Mouse (Mus musculus) myocyte (in vitro differentiated cells): ENCODE measurements around the gene Sv2c. TPM values are rescaled to one million over a fixed set of nuclear protein-coding genes. Genes with fewer than 3 reads are reported as not detected.
"Not testable (repeated sequence)": the region's sequence is repeated elsewhere in the genome, so short reads cannot be mapped to it uniquely, and the experiment has no call there.

ENCODE experiments used
- H3K27me3 ChIP-seq: one replicate; pipeline ENCODE4 v1.6.1; 2011; ENCODE audit not compliant: control insufficient read depth, insufficient read depth, insufficient read length
- H3K36me3 ChIP-seq: one replicate; pipeline ENCODE4 v1.6.1; 2011; ENCODE audit not compliant: control insufficient read depth, insufficient read depth
- H3K4me2 ChIP-seq: one replicate; pipeline ENCODE4 v1.6.1; 2011; ENCODE audit warnings: low read depth, control low read depth
- H3K4me3 ChIP-seq: one replicate; pipeline ENCODE4 v1.5.1; 2011; ENCODE audit warnings: mild to moderate bottlenecking, control low read depth, moderate library complexity
- H3K79me2 ChIP-seq: one replicate; pipeline ENCODE4 v1.6.1; 2011; ENCODE audit not compliant: control insufficient read depth, insufficient read depth
- H3ac ChIP-seq: one replicate; pipeline ENCODE4 v1.6.1; 2011; ENCODE audit not compliant: control insufficient read depth, insufficient read length
- CEBPB ChIP-seq: IDR thresholded peaks from 2 replicates; pipeline ENCODE4 v1.6.1; 2011; ENCODE audit warnings: mild to moderate bottlenecking, moderate library complexity; ENCODE audit not compliant: poor library complexity, insufficient read depth, severe bottlenecking
- E2F4 ChIP-seq: IDR thresholded peaks from one replicate; pipeline ENCODE4 v1.6.1; 2011; ENCODE audit warnings: mild to moderate bottlenecking, control low read depth, moderate library complexity; ENCODE audit not compliant: insufficient read depth
- MAX ChIP-seq: IDR thresholded peaks from one replicate; pipeline ENCODE4 v1.6.1; 2011; ENCODE audit warnings: low read depth, mild to moderate bottlenecking, control low read depth
- MYOD1 ChIP-seq, 3 experiments: IDR thresholded peaks; one replicate each; pipeline ENCODE4 v1.6.1; 2011; ENCODE audit warnings: control low read depth in 2 of 3, low read depth in 2 of 3, mild to moderate bottlenecking in 2 of 3, moderate library complexity in 1 of 3; ENCODE audit not compliant: insufficient read length in 2 of 3, control insufficient read depth in 1 of 3
- MYOG ChIP-seq, 3 experiments: IDR thresholded peaks; one replicate each; pipeline ENCODE4 v1.6.1; 2011; ENCODE audit warnings: control low read depth in 2 of 3, low read depth in 2 of 3, mild to moderate bottlenecking in 2 of 3; ENCODE audit not compliant: insufficient read length in 2 of 3, control insufficient read depth in 1 of 3, insufficient read depth in 1 of 3
- POLR2A ChIP-seq: IDR thresholded peaks from one replicate; pipeline ENCODE4 v1.6.1; 2011; ENCODE audit warnings: low read depth, mild to moderate bottlenecking, control low read depth, moderate library complexity; ENCODE audit not compliant: insufficient read length
- POLR2AphosphoS2 ChIP-seq: IDR thresholded peaks from one replicate; pipeline ENCODE4 v1.6.1; 2011; ENCODE audit warnings: low read depth, control low read depth; ENCODE audit not compliant: insufficient read length
- REST ChIP-seq: IDR thresholded peaks from one replicate; pipeline ENCODE4 v1.6.1; 2011; ENCODE audit warnings: mild to moderate bottlenecking, control low read depth, moderate library complexity; ENCODE audit not compliant: insufficient read depth, insufficient read length
- SRF ChIP-seq: IDR thresholded peaks from one replicate; pipeline ENCODE4 v1.6.1; 2011; ENCODE audit warnings: low read depth; ENCODE audit not compliant: control insufficient read depth, insufficient read length
- TCF12 ChIP-seq: IDR thresholded peaks from one replicate; pipeline ENCODE4 v1.6.1; 2011; ENCODE audit warnings: mild to moderate bottlenecking, control low read depth; ENCODE audit not compliant: poor library complexity, insufficient read depth, severe bottlenecking
- TCF3 ChIP-seq: IDR thresholded peaks from one replicate; pipeline ENCODE4 v1.6.1; 2011; ENCODE audit warnings: low read depth, control low read depth; ENCODE audit not compliant: insufficient read length
- USF1 ChIP-seq: IDR thresholded peaks from one replicate; pipeline ENCODE4 v1.6.1; 2011; ENCODE audit warnings: low read depth, mild to moderate bottlenecking, control low read depth, moderate library complexity
- polyA plus RNA-seq: library from polyadenylated mRNA; unstranded; fragments of >200 nt; fragmentation: generic; extraction: Trizol; gene quantifications from one replicate; pipeline ENCODE4 v1.2.1, GENCODE M21; 2012; ENCODE audit warnings: missing spikeins

Gene Sv2c
- polyA plus RNA-seq, 1 experiment, result not detected

GRCm38 (mm10) chr13:96112711-96113110 lies 19.7 kb downstream of the Sv2c start:
- H3K4me3 ChIP-seq, result no peak overlapping the region
- H3K4me2 ChIP-seq, result no peak overlapping the region
- H3K79me2 ChIP-seq, result no peaks in the 10 kb centered on the region
- H3K27me3 ChIP-seq, result no peaks in the 10 kb centered on the region
- H3ac ChIP-seq, result no peak overlapping the region
- TF ChIP-seq MYOD1 (IDR thresholded peaks at IDR 0.05; ENCODE audit: control insufficient read depth in 1 of 3, insufficient read length in 2 of 3, low read depth in 2 of 3), result no peak
- TF ChIP-seq USF1, result no peak
- no peak for TF ChIP-seq TCF12
- no peak for TF ChIP-seq MAX
- TF ChIP-seq CEBPB, result no peak
- TF ChIP-seq REST, result no peak
- TF ChIP-seq POLR2A, result no peak
- no peak for TF ChIP-seq SRF
- TF ChIP-seq TCF3, result no peak
- TF ChIP-seq MYOG (IDR thresholded peaks at IDR 0.05; ENCODE audit: control insufficient read depth in 1 of 3, insufficient read depth in 1 of 3, insufficient read length in 2 of 3, low read depth in 2 of 3), result no peak
- no peak for TF ChIP-seq E2F4
- no peaks in the 10 kb centered on the region for H3K36me3 ChIP-seq

- Histone ChIP-seq H3K79me2 (no peaks in the 10 kb centered on the region), H3K36me3 (no peaks in the 10 kb centered on the region), H3K27me3 (no peaks in the 10 kb centered on the region), H3ac (no peak overlapping the region), H3K4me3 (no peak overlapping the region), H3K4me2 (no peak overlapping the region)
- no peak for TF ChIP-seq CEBPB
- TF ChIP-seq MAX, result no peak
- no peak for TF ChIP-seq TCF3
- TF ChIP-seq REST, result no peak
- TF ChIP-seq POLR2A, result no peak
- TF ChIP-seq USF1, result no peak
- TF ChIP-seq TCF12, result no peak
- no peak for TF ChIP-seq POLR2AphosphoS2
- TF ChIP-seq E2F4, result no peak
- TF ChIP-seq SRF, result no peak
- no peak for TF ChIP-seq MYOG (IDR thresholded peaks at IDR 0.05; ENCODE audit: control insufficient read depth in 1 of 3, insufficient read depth in 1 of 3, insufficient read length in 2 of 3, low read depth in 2 of 3)
- no peak for TF ChIP-seq MYOD1 (IDR thresholded peaks at IDR 0.05; ENCODE audit: control insufficient read depth in 1 of 3, insufficient read length in 2 of 3, low read depth in 2 of 3)
These were observed 21.6 kb downstream of the Sv2c start for GRCm38 (mm10) chr13:96110767-96111166.

GRCm38 (mm10) chr13:96106367-96106766 lies 26.0 kb downstream of the Sv2c start:
- Histone ChIP-seq H3K27me3 (no peaks in the 10 kb centered on the region), H3K36me3 (no peaks in the 10 kb centered on the region), H3K4me3 (no peak overlapping the region), H3ac (no peak overlapping the region), H3K79me2 (no peaks in the 10 kb centered on the region), H3K4me2 (no peak overlapping the region)
- no peak for TF ChIP-seq CEBPB

GRCm38 (mm10) chr13:96090929-96091328 lies 41.4 kb downstream of the Sv2c start:
- Histone ChIP-seq H3K27me3 (no peaks in the 10 kb centered on the region), H3K4me2 (no peak overlapping the region), H3K79me2 (no peaks in the 10 kb centered on the region), H3K36me3 (no peaks in the 10 kb centered on the region), H3K4me3 (no peak overlapping the region), H3ac (no peak overlapping the region)
- no peak for TF ChIP-seq POLR2AphosphoS2
- no peak for TF ChIP-seq E2F4

GRCm38 (mm10) chr13:96085581-96086302 lies 46.6 kb downstream of the Sv2c start:
- H3K36me3 ChIP-seq, result no peaks in the 10 kb centered on the region
- no peak overlapping the region for H3K4me3 ChIP-seq
- H3K4me2 ChIP-seq, result no peak overlapping the region
- no peaks in the 10 kb centered on the region for H3K27me3 ChIP-seq
- TF ChIP-seq SRF (no peak), TCF3 (no peak), POLR2AphosphoS2 (no peak), REST (no peak), E2F4 (no peak), POLR2A (no peak), MYOG (IDR thresholded peaks at IDR 0.05; ENCODE audit: control insufficient read depth in 1 of 3, insufficient read depth in 1 of 3, insufficient read length in 2 of 3, low read depth in 2 of 3) (no peak), CEBPB (no peak), USF1 (no peak), MYOD1 (IDR thresholded peaks at IDR 0.05; ENCODE audit: control insufficient read depth in 1 of 3, insufficient read length in 2 of 3, low read depth in 2 of 3) (no peak), TCF12 (no peak), MAX (no peak)
- H3ac ChIP-seq, result no peak overlapping the region
- H3K79me2 ChIP-seq, result no peaks in the 10 kb centered on the region

GRCm38 (mm10) chr13:96081754-96082153 lies 50.6 kb downstream of the Sv2c start, which contains the start of gene Gm17190:
Gene Gm17190 (plus strand): TSS chr13:96082054.
- H3ac ChIP-seq, H3K4me2 ChIP-seq, H3K27me3 ChIP-seq, H3K4me3 ChIP-seq, H3K36me3 ChIP-seq, H3K79me2 ChIP-seq: not testable (repeated sequence)

GRCm38 (mm10) chr13:96081276-96081675 lies 51.1 kb downstream of the Sv2c start, which contains the start of gene Gm20075:
Gene Gm20075 (minus strand): TSS chr13:96081376.
- H3K79me2 ChIP-seq, H3K36me3 ChIP-seq, H3K4me2 ChIP-seq, H3K4me3 ChIP-seq, H3ac ChIP-seq, H3K27me3 ChIP-seq: not testable (repeated sequence)
